Mouse (Mus musculus) spleen, adult 2 months (tissue): ENCODE measurements around the gene Nectin1. TPM values are rescaled to one million over a fixed set of nuclear protein-coding genes. Genes with fewer than 3 reads are reported as not detected.

Source experiments
- DNase-seq, 2 experiments: peaks; one replicate each; pipeline versions ENCODE4 v3.0.0 to v3.0.0-alpha.2; 2012 to 2021; ENCODE audit warnings: low spot score in 2 of 2, low read depth in 1 of 2
- H3K27ac ChIP-seq: fragments of 200-500 bp; 2 replicates; pipeline ENCODE4 v1.5.1; 2012; ENCODE audit warnings: low read length, inconsistent platforms; ENCODE audit not compliant: insufficient read depth
- H3K27me3 ChIP-seq: fragments of 200-500 bp; 2 replicates; pipeline ENCODE4 v1.6.1; 2012; ENCODE audit warnings: mild to moderate bottlenecking, moderate library complexity, low read length, inconsistent platforms; ENCODE audit not compliant: control insufficient read depth, insufficient read depth
- H3K36me3 ChIP-seq: fragments of 200-500 bp; 2 replicates; pipeline ENCODE4 v1.6.1; 2012; ENCODE audit warnings: mild to moderate bottlenecking, low read length, inconsistent platforms; ENCODE audit not compliant: control insufficient read depth, insufficient read depth
- H3K4me1 ChIP-seq: fragments of 200-500 bp; 2 replicates; pipeline ENCODE4 v1.6.1; 2011; ENCODE audit warnings: inconsistent platforms; ENCODE audit not compliant: control insufficient read depth, insufficient read depth, insufficient read length
- H3K4me3 ChIP-seq: fragments of 200-500 bp; 2 replicates; pipeline ENCODE4 v1.5.1; 2011; ENCODE audit warnings: mild to moderate bottlenecking, inconsistent platforms; ENCODE audit not compliant: insufficient read depth, insufficient read length; ENCODE audit errors: extremely low read depth
- CTCF ChIP-seq: fragments of 200-500 bp; IDR thresholded peaks from 2 replicates; pipeline ENCODE4 v1.5.1; 2011; ENCODE audit warnings: mild to moderate bottlenecking, inconsistent platforms; ENCODE audit not compliant: insufficient read depth, insufficient read length, insufficient replicate concordance; ENCODE audit errors: extremely low read depth
- POLR2A ChIP-seq: fragments of 200-500 bp; IDR thresholded peaks from 2 replicates; pipeline ENCODE4 v1.6.1; 2011; ENCODE audit warnings: low read depth, low read length, inconsistent platforms
- WGBS: fragments of 180-500 bp; shearing (Covaris S2); methylation state at CpG from one replicate; pipeline ENCODE4 v1.1.7; 2018; 5-methylcytosine and 5-hydroxymethylcytosine counted together
- polyA plus RNA-seq: library from polyadenylated mRNA; depleted of rRNA; stranded (reverse); fragments of >200 nt; gene quantifications from 2 replicates; pipeline ENCODE4 v1.2.3, GENCODE M21; 2012

Gene Nectin1
- polyA plus RNA-seq, 1 experiment = 5.1 TPM

DNA sequence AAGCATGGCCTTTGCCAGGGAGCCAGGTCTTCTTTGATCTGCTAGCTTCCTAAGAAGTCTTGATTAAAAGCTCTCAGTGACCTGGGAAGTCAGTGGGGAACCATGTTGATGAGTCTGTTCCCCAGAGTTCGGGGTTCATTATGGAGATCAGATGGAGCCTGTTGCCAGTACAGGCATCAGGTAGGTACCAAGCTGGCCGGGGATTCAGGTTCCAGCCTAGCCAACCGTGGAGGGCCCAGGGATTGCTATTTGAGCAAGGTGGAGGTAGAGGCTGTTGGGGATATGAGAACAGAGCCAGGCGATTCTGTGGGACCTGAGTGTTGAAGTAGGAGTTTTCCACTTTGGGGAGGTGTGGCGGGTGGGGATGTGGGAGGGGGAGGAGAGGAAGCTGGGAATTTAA, 30.6 kb downstream of the Nectin1 start:
- 83% methylated on average over 5 of the region's 5 CpGs for WGBS
- H3K4me1 ChIP-seq = no peaks in the 10 kb centered on the region
- peak overlapping the region; percentile 43; the same call in 1 of the 2 replicates for H3K27ac ChIP-seq
- no peaks in the 10 kb centered on the region for H3K36me3 ChIP-seq
- H3K27me3 ChIP-seq = no peaks in the 10 kb centered on the region
- TF ChIP-seq POLR2A = no peak
- TF ChIP-seq CTCF = no peak
- DNase-seq = no peak
- no peak overlapping the region for H3K4me3 ChIP-seq

GRCm38 (mm10) chr9:43776231-43776630, 32.4 kb downstream of the Nectin1 start:
- H3K27ac ChIP-seq = no peak overlapping the region
- TF ChIP-seq CTCF = no peak
- TF ChIP-seq POLR2A = no peak

GRCm38 (mm10) chr9:43777362-43778360, 33.9 kb downstream of the Nectin1 start:
- 76% methylated on average over 16 of the region's 16 CpGs for WGBS
- no peaks in the 10 kb centered on the region for H3K4me1 ChIP-seq
- no peaks in the 10 kb centered on the region for H3K36me3 ChIP-seq
- H3K27ac ChIP-seq = no peak overlapping the region
- no peak for DNase-seq
- H3K27me3 ChIP-seq = no peaks in the 10 kb centered on the region
- H3K4me3 ChIP-seq = no peak overlapping the region
- TF ChIP-seq CTCF (no peak), POLR2A (no peak)

More at GRCm38 (mm10) chr9:43776231-43776630, 32.4 kb downstream of the Nectin1 start:
- 91% methylated on average over 3 of the region's 3 CpGs for WGBS
- Histone ChIP-seq H3K36me3 (no peaks in the 10 kb centered on the region), H3K4me3 (no peak overlapping the region), H3K27me3 (no peaks in the 10 kb centered on the region), H3K4me1 (no peaks in the 10 kb centered on the region)
- no peak for DNase-seq

- no peak for DNase-seq
- no peaks in the 10 kb centered on the region for H3K27me3 ChIP-seq
- no peaks in the 10 kb centered on the region; the same call in 1 of the 2 replicates for H3K4me1 ChIP-seq
- TF ChIP-seq CTCF (no peak), POLR2A (no peak)
- 76% methylated on average over 8 of the region's 8 CpGs for WGBS
- H3K4me3 ChIP-seq = no peak overlapping the region
- no peaks in the 10 kb centered on the region for H3K36me3 ChIP-seq
- no peak overlapping the region for H3K27ac ChIP-seq
Observed at GRCm38 (mm10) chr9:43780883-43781282, 37.1 kb downstream of the Nectin1 start.

GRCm38 (mm10) chr9:43782401-43782800, 38.6 kb downstream of the Nectin1 start:
- Histone ChIP-seq H3K27ac (no peak overlapping the region), H3K36me3 (no peaks in the 10 kb centered on the region), H3K4me3 (no peak overlapping the region), H3K27me3 (no peaks in the 10 kb centered on the region), H3K4me1 (no peaks in the 10 kb centered on the region; the same call in 1 of the 2 replicates)
- whole genome bisulfite sequencing = 78% methylated on average over 5 of the region's 5 CpGs
- TF ChIP-seq CTCF (no peak), POLR2A (no peak)
- DNase-seq = no peak

- H3K4me3 ChIP-seq = no peak overlapping the region
- DNase-seq = no peak
- H3K36me3 ChIP-seq = no peaks in the 10 kb centered on the region
- 18% methylated on average over 3 of the region's 3 CpGs for WGBS
- no peaks in the 10 kb centered on the region; the same call in 1 of the 2 replicates for H3K4me1 ChIP-seq
- H3K27ac ChIP-seq = no peak overlapping the region
- no peaks in the 10 kb centered on the region for H3K27me3 ChIP-seq
- TF ChIP-seq POLR2A (no peak), CTCF (no peak)
Observed at GRCm38 (mm10) chr9:43783959-43784358, 40.2 kb downstream of the Nectin1 start.

DNA sequence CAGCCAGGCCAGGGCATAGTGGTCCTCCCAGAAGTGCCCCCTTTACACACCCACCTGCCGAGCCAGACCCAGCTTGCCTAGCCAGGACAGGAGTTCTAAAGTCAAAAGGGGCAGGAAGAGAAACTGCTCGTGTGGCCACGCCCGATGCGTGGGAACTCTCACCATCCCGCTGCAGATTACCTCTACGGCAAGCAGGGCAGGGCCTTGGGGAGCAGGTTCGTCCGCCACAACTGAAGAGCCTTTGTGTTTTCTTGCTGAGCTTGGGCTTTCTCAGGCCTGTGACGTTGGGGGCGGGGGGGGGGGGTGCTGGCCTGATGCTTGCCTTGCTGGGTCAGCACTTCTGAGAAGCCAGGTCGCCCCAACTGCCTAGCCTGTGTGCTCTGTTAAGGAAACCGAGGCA, 41.1 kb downstream of the Nectin1 start:
- 71% methylated on average over 13 of the region's 13 CpGs for WGBS
- no peak for DNase-seq
- no peak for TF ChIP-seq POLR2A
- no peak for TF ChIP-seq CTCF

More for the DNA sequence above, 41.1 kb downstream of the Nectin1 start:
- Histone ChIP-seq H3K27me3 (no peaks in the 10 kb centered on the region), H3K4me1 (no peaks in the 10 kb centered on the region; the same call in 1 of the 2 replicates), H3K36me3 (no peaks in the 10 kb centered on the region), H3K4me3 (no peak overlapping the region), H3K27ac (no peak overlapping the region)
